Mouse (Mus musculus) liver, embryonic 14.5 days (tissue): Measurements from ENCODE around the gene Kcnj11. TPM values are rescaled to one million over a fixed set of nuclear protein-coding genes. Genes with fewer than 3 reads are reported as not detected.
A peak's percentile ranks its signal among the peaks of the same experiment; 100 is the strongest.

Experiments used
- ATAC-seq: fragments of 200-750 bp; cut with Nextera tagmentation; 2 replicates; pipeline ENCODE4 v1.8.0; 2017; ENCODE audit warnings: moderate number of reproducible peaks, mild to moderate bottlenecking, moderate library complexity; ENCODE audit not compliant: insufficient read depth
- DNase-seq, 3 experiments: peaks; one replicate each; pipeline ENCODE4 v3.0.0-alpha.2; 2012 to 2013; ENCODE audit warnings: low read depth in 3 of 3, low spot score in 3 of 3
- H3K27ac ChIP-seq: fragments of 300-500 bp; sonication (generic); 2 replicates; pipeline ENCODE4 v1.5.1; 2014; ENCODE audit warnings: moderate library complexity, mild to moderate bottlenecking, control low read depth, inconsistent platforms
- H3K27me3 ChIP-seq: fragments of 300-500 bp; sonication (generic); 2 replicates; pipeline ENCODE4 v1.6.1; 2014; ENCODE audit warnings: mild to moderate bottlenecking, low read length, moderate library complexity; ENCODE audit not compliant: control insufficient read depth, insufficient read depth
- H3K36me3 ChIP-seq: fragments of 300-500 bp; sonication (generic); replicated peaks from 2 replicates; pipeline ENCODE4 v1.6.1; 2014; ENCODE audit warnings: low read depth; ENCODE audit not compliant: control insufficient read depth, insufficient read depth
- H3K4me1 ChIP-seq, 2 experiments: fragments of 200-500 bp in 1 of 2; fragments of 300-500 bp in 1 of 2; sonication (generic) in 1 of 2; replicated peaks; 2 replicates each; pipeline ENCODE4 v1.6.1; 2012 to 2014; ENCODE audit warnings: antibody characterized with exemption in 1 of 2, inconsistent platforms in 1 of 2, low read length in 1 of 2; ENCODE audit not compliant: control insufficient read depth in 2 of 2, insufficient read depth in 2 of 2
- H3K4me2 ChIP-seq: fragments of 300-500 bp; sonication (generic); 2 replicates; pipeline ENCODE4 v1.6.1; 2014; ENCODE audit warnings: low read depth, mild to moderate bottlenecking, control low read depth, moderate library complexity
- H3K4me3 ChIP-seq, 2 experiments: fragments of 200-500 bp in 1 of 2; fragments of 300-500 bp in 1 of 2; sonication (generic) in 1 of 2; 2 replicates each; pipeline ENCODE4 v1.5.1; 2012 to 2014; ENCODE audit warnings: low read depth in 2 of 2, low read length in 2 of 2, mild to moderate bottlenecking in 2 of 2, control low read depth in 1 of 2, inconsistent platforms in 1 of 2, moderate library complexity in 1 of 2; ENCODE audit not compliant: insufficient read depth in 1 of 2
- H3K9ac ChIP-seq: fragments of 300-500 bp; sonication (generic); replicated peaks from 2 replicates; pipeline ENCODE4 v1.6.1; 2014; ENCODE audit warnings: mild to moderate bottlenecking, control low read depth, moderate library complexity
- H3K9me3 ChIP-seq: fragments of 300-500 bp; sonication (generic); 2 replicates; pipeline ENCODE4 v1.6.1; 2016; ENCODE audit warnings: low read length, mixed read lengths; ENCODE audit not compliant: control insufficient read depth
- CTCF ChIP-seq: IDR thresholded peaks from 2 replicates; pipeline ENCODE4 v1.5.1; 2016; ENCODE audit warnings: antibody characterized with exemption, low read depth, control low read depth
- EP300 ChIP-seq: IDR thresholded peaks from 2 replicates; pipeline ENCODE4 v1.6.1; 2016; ENCODE audit warnings: antibody characterized with exemption, low read depth
- WGBS: fragments of 180-500 bp; shearing (Covaris S2); extraction: QIAGEN DNeasy Blood & Tissue Kit; methylation state at CpG from one replicate; pipeline ENCODE4 v1.1.7; 2014; ENCODE audit not compliant: insufficient replicate concordance; 5-methylcytosine and 5-hydroxymethylcytosine counted together
- polyA plus RNA-seq, 2 experiments: library from polyadenylated mRNA; depleted of rRNA in 1 of 2; stranded (reverse) in 1 of 2; unstranded in 1 of 2; fragments of >200 nt; fragmentation: Nextera tagmentation in 1 of 2; extraction: Ambion mirVana in 1 of 2; gene quantifications; 2 replicates each; pipeline versions ENCODE4 v1.2.1 to v1.2.3; 2012 to 2014

The Kcnj11 gene
- polyA plus RNA-seq, 2 experiments: 0.02 TPM; not detected in 1

DNA sequence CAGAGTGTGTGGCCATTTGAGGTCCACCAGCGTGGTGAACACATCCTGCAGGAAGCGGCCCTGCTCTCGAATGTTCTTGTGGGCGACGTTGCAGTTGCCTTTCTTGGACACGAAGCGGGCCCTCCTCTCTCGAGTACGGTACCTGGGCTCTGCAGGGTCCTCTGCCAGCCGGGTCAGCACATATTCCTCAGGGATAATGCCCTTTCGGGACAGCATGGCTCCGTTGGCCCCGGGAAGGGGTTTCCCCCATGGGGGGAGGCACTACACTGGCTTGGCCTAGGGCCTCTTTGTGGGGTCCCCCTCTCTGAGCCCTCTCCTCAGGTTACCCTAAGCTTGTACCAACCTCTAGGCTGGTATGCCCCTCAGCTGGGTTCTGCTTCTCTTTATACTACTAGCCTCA lies 882 bp downstream of the Kcnj11 start:
- Histone ChIP-seq H3K9me3 (no peaks in the 10 kb centered on the region), H3K4me2 (no peak overlapping the region), H3K27me3 (peaks cover 7% of the 10 kb centered on the region), H3K4me1 (no peaks in the 10 kb centered on the region), H3K4me3 (no peak overlapping the region), H3K9ac (no peak overlapping the region), H3K27ac (no peak overlapping the region), H3K36me3 (no peaks in the 10 kb centered on the region)
- TF ChIP-seq CTCF: no peak
- TF ChIP-seq EP300: no peak
- ATAC-seq: no peak
- no peak for DNase-seq
- 46% methylated on average over 13 of the region's 13 CpGs for WGBS

DNA sequence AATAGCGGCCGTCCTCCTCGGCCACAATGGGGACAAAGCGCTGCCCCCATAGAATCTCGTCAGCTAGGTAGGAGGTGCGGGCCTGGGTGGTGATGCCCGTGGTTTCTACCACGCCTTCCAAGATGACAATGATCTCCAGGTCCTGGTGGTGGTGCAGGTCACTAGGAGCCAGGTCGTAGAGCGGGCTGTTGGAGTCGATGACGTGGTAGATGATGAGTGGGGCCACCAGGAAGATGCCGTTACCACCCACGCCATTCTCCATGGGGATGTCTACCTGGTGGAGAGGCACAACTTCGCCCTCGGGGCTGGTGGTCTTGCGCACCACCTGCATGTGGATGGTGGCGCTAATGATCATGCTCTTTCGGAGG lies 1.7 kb downstream of the Kcnj11 start:
- Histone ChIP-seq H3K36me3 (no peaks in the 10 kb centered on the region), H3K4me1 (no peaks in the 10 kb centered on the region), H3K9me3 (no peaks in the 10 kb centered on the region), H3K27me3 (peaks cover 7% of the 10 kb centered on the region), H3K9ac (no peak overlapping the region), H3K4me2 (no peak overlapping the region), H3K27ac (no peak overlapping the region), H3K4me3 (no peak overlapping the region)
- TF ChIP-seq EP300: no peak
- ATAC-seq (no peak), DNase-seq (no peak)
- WGBS: 69% methylated on average over 19 of the region's 19 CpGs

DNA sequence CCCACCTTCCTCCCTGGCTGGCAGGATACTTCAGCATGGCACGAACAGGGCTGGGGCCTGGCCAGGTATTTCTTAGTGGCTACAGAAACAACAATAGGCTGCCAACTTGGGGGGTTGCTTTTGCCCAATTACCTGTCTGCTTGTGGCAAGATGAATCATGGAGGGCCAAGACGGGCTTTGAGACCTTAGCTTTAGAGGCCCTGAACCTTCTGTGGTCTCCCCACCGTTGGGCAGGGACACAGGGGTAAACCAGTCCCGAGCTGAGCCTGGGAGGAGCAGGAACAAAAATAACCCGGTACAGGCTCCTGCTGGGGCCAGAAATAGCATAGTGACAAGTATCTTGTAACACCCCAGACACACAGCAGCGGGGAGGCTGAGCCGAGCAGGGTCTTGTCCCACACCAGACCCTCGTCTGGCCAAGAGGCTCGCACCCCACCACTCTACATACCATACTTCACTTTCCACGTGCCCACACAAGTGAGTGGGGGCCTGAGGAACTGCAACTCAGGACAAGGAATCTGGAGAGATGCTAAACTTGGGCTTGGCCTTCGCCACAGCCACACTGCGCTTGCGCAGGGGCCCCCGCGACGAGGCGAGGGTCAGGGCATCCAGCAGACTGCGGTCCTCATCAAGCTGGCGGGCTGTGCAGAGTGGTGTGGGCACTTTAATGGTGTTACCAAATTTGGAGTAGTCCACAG lies 2.2 kb downstream of the Kcnj11 start:
- Histone ChIP-seq H3K4me2 (no peak overlapping the region), H3K4me1 (no peaks in the 10 kb centered on the region), H3K9ac (no peak overlapping the region), H3K36me3 (no peaks in the 10 kb centered on the region), H3K27ac (no peak overlapping the region), H3K9me3 (no peaks in the 10 kb centered on the region), H3K27me3 (peaks cover 7% of the 10 kb centered on the region), H3K4me3 (no peak overlapping the region)
- no peak for TF ChIP-seq EP300
- no peak for TF ChIP-seq CTCF
- 69% methylated on average over 19 of the region's 19 CpGs for WGBS
- ATAC-seq (no peak), DNase-seq (no peak)

DNA sequence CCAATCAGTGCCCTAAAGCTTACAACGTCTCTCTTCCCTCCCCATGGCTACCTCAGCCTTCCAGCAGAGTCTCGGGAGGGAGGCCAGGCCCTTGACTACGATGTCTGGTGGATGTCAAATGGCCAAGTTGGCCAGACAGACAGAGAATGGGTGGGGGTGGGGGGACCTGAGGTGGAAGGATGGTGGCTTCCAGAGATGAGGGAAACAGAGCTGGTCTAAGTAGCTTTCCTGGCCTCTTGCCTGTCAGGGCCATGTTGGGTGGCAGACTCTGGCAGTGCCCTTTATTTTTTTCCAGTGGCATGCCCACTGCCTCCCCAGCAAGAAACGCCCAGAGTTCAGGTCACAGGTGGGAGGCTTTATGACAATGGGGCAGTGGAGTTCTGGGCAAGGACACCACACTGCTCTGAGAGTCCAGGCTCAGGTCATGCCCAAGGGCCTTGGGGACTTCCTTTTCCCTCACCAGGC lies 3.2 kb downstream of the Kcnj11 start:
- 54% methylated on average over 4 of the region's 4 CpGs for WGBS
- TF ChIP-seq EP300 (no peak), CTCF (no peak)
- Histone ChIP-seq H3K9me3 (no peaks in the 10 kb centered on the region), H3K4me2 (no peak overlapping the region), H3K27ac (no peak overlapping the region), H3K4me3 (no peak overlapping the region), H3K27me3 (peaks cover 7% of the 10 kb centered on the region), H3K9ac (no peak overlapping the region), H3K4me1 (no peaks in the 10 kb centered on the region), H3K36me3 (no peaks in the 10 kb centered on the region)
- ATAC-seq (no peak), DNase-seq (no peak)

DNA sequence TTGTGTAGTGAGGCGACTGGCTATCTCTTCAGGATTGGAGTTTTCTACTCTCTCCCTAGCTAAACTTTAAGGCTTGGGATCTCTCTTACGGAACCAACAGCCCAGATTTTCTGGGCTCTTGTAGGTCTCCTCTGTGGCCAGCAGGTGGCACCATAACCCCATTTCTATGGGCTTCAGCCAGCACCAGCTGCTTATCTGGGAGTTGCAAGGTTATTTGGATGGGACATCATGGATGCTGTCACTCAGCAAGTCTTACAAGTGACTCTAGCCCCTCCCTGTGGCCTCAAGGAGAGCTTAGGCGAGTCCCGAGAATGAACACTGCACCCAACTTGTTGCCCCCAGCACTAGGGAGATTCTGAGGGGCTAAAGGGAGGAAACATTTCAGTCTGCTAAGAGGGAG lies 4.4 kb downstream of the Kcnj11 start:
- Histone ChIP-seq H3K4me2 (no peak overlapping the region), H3K27me3 (peaks cover 7% of the 10 kb centered on the region), H3K27ac (no peak overlapping the region), H3K4me1 (no peaks in the 10 kb centered on the region), H3K36me3 (no peaks in the 10 kb centered on the region), H3K9me3 (no peaks in the 10 kb centered on the region), H3K4me3 (no peak overlapping the region), H3K9ac (no peak overlapping the region)
- TF ChIP-seq CTCF: peak; percentile 90
- no peak for TF ChIP-seq EP300
- 6% methylated on average over 4 of the region's 4 CpGs for WGBS
- ATAC-seq (no peak), DNase-seq (peak; percentile 29 to 46 (median 35))
